Mouse (Mus musculus) testis, adult 2 months (tissue): ENCODE data around the gene Heca. TPM values are rescaled to one million over a fixed set of nuclear protein-coding genes. Genes with fewer than 3 reads are reported as not detected.

Source experiments
- H3K27ac ChIP-seq: fragments of 200-500 bp; 2 replicates; pipeline ENCODE4 v1.5.1; 2012; ENCODE audit warnings: low read depth, low read length; ENCODE audit not compliant: control insufficient read depth, insufficient read depth
- H3K27me3 ChIP-seq: fragments of 200-500 bp; 2 replicates; pipeline ENCODE4 v1.6.1; 2012; ENCODE audit warnings: mild to moderate bottlenecking, low read length, moderate library complexity; ENCODE audit not compliant: control insufficient read depth, insufficient read depth
- H3K36me3 ChIP-seq: fragments of 200-500 bp; 2 replicates; pipeline ENCODE4 v1.6.1; 2012; ENCODE audit warnings: mild to moderate bottlenecking, low read length; ENCODE audit not compliant: control insufficient read depth, insufficient read depth
- H3K4me1 ChIP-seq: fragments of 200-500 bp; 2 replicates; pipeline ENCODE4 v1.6.1; 2012; ENCODE audit warnings: low read length; ENCODE audit not compliant: control insufficient read depth, insufficient read depth
- H3K4me3 ChIP-seq: fragments of 200-500 bp; 2 replicates; pipeline ENCODE4 v1.5.1; 2012; ENCODE audit warnings: low read depth, mild to moderate bottlenecking, low read length, moderate library complexity, mixed read lengths; ENCODE audit not compliant: control insufficient read depth
- CTCF ChIP-seq: fragments of 200-500 bp; IDR thresholded peaks from 2 replicates; pipeline ENCODE4 v1.5.1; 2012; ENCODE audit warnings: low read depth, mild to moderate bottlenecking, inconsistent platforms, low read length, moderate library complexity; ENCODE audit not compliant: control insufficient read depth, insufficient read depth, insufficient replicate concordance
- POLR2A ChIP-seq: fragments of 200-500 bp; IDR thresholded peaks from 2 replicates; pipeline ENCODE4 v1.6.1; 2012; ENCODE audit warnings: low read depth, mild to moderate bottlenecking, inconsistent platforms, low read length, moderate library complexity; ENCODE audit not compliant: control insufficient read depth
- polyA plus RNA-seq: library from polyadenylated mRNA; depleted of rRNA; stranded (reverse); fragments of >200 nt; gene quantifications from 2 replicates; pipeline ENCODE4 v1.2.3, GENCODE M21; 2012; rRNA removed

Gene Heca
- 9.7 and 10.9 TPM in 2 replicates for polyA plus RNA-seq

GRCm38 (mm10) chr10:17947960-17948730 lies at the start of gene Heca:
TSS of gene Heca (minus strand) at chr10:17948067.
- no peaks in the 10 kb centered on the region for H3K36me3 ChIP-seq
- peak within 1 kb of the TSS; percentile 90 for H3K27ac ChIP-seq
- TF ChIP-seq POLR2A: peak; percentile 73
- no peak for TF ChIP-seq CTCF
- peak within 1 kb of the TSS; percentile 96 for H3K4me3 ChIP-seq
- no peaks in the 10 kb centered on the region for H3K27me3 ChIP-seq
- peaks cover 3% of the 10 kb centered on the region for H3K4me1 ChIP-seq

GRCm38 (mm10) chr10:17990576-17990975 lies 42.7 kb upstream of the Heca start:
- no peaks in the 10 kb centered on the region for H3K36me3 ChIP-seq
- no peak overlapping the region for H3K4me3 ChIP-seq
- H3K27ac ChIP-seq: no peak overlapping the region
- H3K4me1 ChIP-seq: 0 out of 2 replicates have a peak, but pooled peaks cover 2% of the 10 kb centered on the region
- TF ChIP-seq POLR2A: no peak
- no peak for TF ChIP-seq CTCF
- H3K27me3 ChIP-seq: no peaks in the 10 kb centered on the region

GRCm38 (mm10) chr10:17989136-17989535 lies 41.3 kb upstream of the Heca start:
- H3K4me1 ChIP-seq: 0 out of 2 replicates have a peak, but pooled peaks cover 2% of the 10 kb centered on the region
- H3K36me3 ChIP-seq: no peaks in the 10 kb centered on the region
- no peaks in the 10 kb centered on the region for H3K27me3 ChIP-seq
- TF ChIP-seq POLR2A (no peak), CTCF (no peak)
- no peak overlapping the region for H3K27ac ChIP-seq
- no peak overlapping the region for H3K4me3 ChIP-seq

GRCm38 (mm10) chr10:17987823-17988423 lies 40.1 kb upstream of the Heca start:
- TF ChIP-seq POLR2A (no peak), CTCF (no peak)
- H3K27ac ChIP-seq: no peak overlapping the region
- H3K36me3 ChIP-seq: no peaks in the 10 kb centered on the region
- H3K4me1 ChIP-seq: 0 out of 2 replicates have a peak, but pooled peaks cover 2% of the 10 kb centered on the region
- no peaks in the 10 kb centered on the region for H3K27me3 ChIP-seq
- H3K4me3 ChIP-seq: no peak overlapping the region

- H3K36me3 ChIP-seq: no peaks in the 10 kb centered on the region
- no peak overlapping the region for H3K27ac ChIP-seq
- H3K27me3 ChIP-seq: no peaks in the 10 kb centered on the region
- TF ChIP-seq POLR2A (no peak), CTCF (no peak)
- H3K4me1 ChIP-seq: no peaks in the 10 kb centered on the region
- no peak overlapping the region for H3K4me3 ChIP-seq
Measured at GRCm38 (mm10) chr10:17983313-17983712, 35.4 kb upstream of the Heca start.

- no peak overlapping the region for H3K27ac ChIP-seq
- H3K4me3 ChIP-seq: no peak overlapping the region
- no peaks in the 10 kb centered on the region for H3K36me3 ChIP-seq
- H3K4me1 ChIP-seq: no peaks in the 10 kb centered on the region
- TF ChIP-seq CTCF (no peak), POLR2A (no peak)
- no peaks in the 10 kb centered on the region for H3K27me3 ChIP-seq
Measured at GRCm38 (mm10) chr10:17966090-17966489, 18.2 kb upstream of the Heca start.

- TF ChIP-seq CTCF: no peak
- no peak for TF ChIP-seq POLR2A
- H3K4me1 ChIP-seq: peaks cover 3% of the 10 kb centered on the region
- no peaks in the 10 kb centered on the region for H3K36me3 ChIP-seq
- H3K4me3 ChIP-seq: no peak overlapping the region
- no peaks in the 10 kb centered on the region for H3K27me3 ChIP-seq
- no peak overlapping the region for H3K27ac ChIP-seq
Measured at GRCm38 (mm10) chr10:17950761-17951160, 2.9 kb upstream of the Heca start.
